Mouse (Mus musculus): ENCODE measurements at regions not wholly inside any gene's neighbourhood (a gene's known extent, or its start where the extent isn't known, plus 50 kb on each side); places are given as distances from the start of the nearest gene placed in this dataset.

- no peak for TF ChIP-seq CTCF (IDR thresholded peaks at IDR 0.05; ENCODE audit: borderline replicate concordance, insufficient read depth, low read depth, low read length)
- TF ChIP-seq POLR2A (IDR thresholded peaks at IDR 0.05; ENCODE audit: borderline replicate concordance, insufficient read depth, low read length), result no peak
These were observed 156.5 kb downstream of the Wnt5a start for GRCm38 (mm10) chr14:28660872-28661588.

Measured in cerebellum, adult 2 months (tissue).